Mouse (Mus musculus): ENCODE measurements around the gene Ccl27a. TPM values are rescaled to one million over a fixed set of nuclear protein-coding genes. Genes with fewer than 3 reads are reported as not detected.
A peak's percentile ranks its signal among the peaks of the same experiment; 100 is the strongest.

Ccl27a gene
- polyA plus RNA-seq, 1 experiment, result 28.4 TPM

- Histone ChIP-seq H3K4me1 (ENCODE audit: control insufficient read depth, insufficient read depth, low read length) (no peaks in the 10 kb centered on the region), H3K36me3 (ENCODE audit: control insufficient read depth, insufficient read depth, low read length, poor library complexity, severe bottlenecking) (no peaks in the 10 kb centered on the region), H3K9me3 (replicated peaks; ENCODE audit: control insufficient read depth, insufficient read depth, low read length, poor library complexity, severe bottlenecking) (no peaks in the 10 kb centered on the region), H3K9ac (ENCODE audit: low read depth, poor library complexity, severe bottlenecking) (no peak overlapping the region), H3K27me3 (ENCODE audit: control insufficient read depth, insufficient read depth, low read length, poor library complexity, severe bottlenecking) (peaks cover 4% of the 10 kb centered on the region; the same call in 1 of the 2 replicates), H3K4me3 (ENCODE audit: low read depth, low read length) (no peak overlapping the region), H3K27ac (ENCODE audit: insufficient read depth, low read length) (no peak overlapping the region)
- TF ChIP-seq CTCF (IDR thresholded peaks at IDR 0.05; ENCODE audit: low read depth, low read length), result no peak
- TF ChIP-seq EP300 (IDR thresholded peaks at IDR 0.05; ENCODE audit: insufficient read depth, low read depth, low read length), result no peak
- no peak for TF ChIP-seq POLR2A (IDR thresholded peaks at IDR 0.05; ENCODE audit: insufficient read depth, low read length)
Observed at GRCm38 (mm10) chr4:41726826-41727621, 47.0 kb downstream of the Ccl27a start.

- TF ChIP-seq POLR2A (IDR thresholded peaks at IDR 0.05; ENCODE audit: insufficient read depth, low read length), result peak; percentile 52
- TF ChIP-seq EP300 (IDR thresholded peaks at IDR 0.05; ENCODE audit: insufficient read depth, low read depth, low read length), result no peak
- H3K27me3 ChIP-seq (ENCODE audit: control insufficient read depth, insufficient read depth, low read length, poor library complexity, severe bottlenecking), result no peaks in the 10 kb centered on the region
- peaks cover 10% of the 10 kb centered on the region for H3K36me3 ChIP-seq (ENCODE audit: control insufficient read depth, insufficient read depth, low read length, poor library complexity, severe bottlenecking)
- H3K27ac ChIP-seq (ENCODE audit: insufficient read depth, low read length), result no peak within 1 kb of the TSS
- H3K4me3 ChIP-seq (ENCODE audit: low read depth, low read length), result peak within 1 kb of the TSS; percentile 64
- H3K4me1 ChIP-seq (ENCODE audit: control insufficient read depth, insufficient read depth, low read length), result no peaks in the 10 kb centered on the region
- no peaks in the 10 kb centered on the region for H3K9me3 ChIP-seq (replicated peaks; ENCODE audit: control insufficient read depth, insufficient read depth, low read length, poor library complexity, severe bottlenecking)
- peak within 1 kb of the TSS; percentile 82 for H3K9ac ChIP-seq (ENCODE audit: low read depth, poor library complexity, severe bottlenecking)
Observed at GRCm38 (mm10) chr4:41722918-41723351, 51.1 kb downstream of the Ccl27a start, which contains the start of gene Dctn3. Dctn3 (minus strand) TSS chr4:41723170.

Other genes with a start within 250 kb of the Ccl27a start
- gene Fam219a, start 204.7 kb downstream of the Ccl27a start, polyA plus RNA-seq (2011; ENCODE audit: insufficient read depth, insufficient read length, low read depth, missing spikeins), result 3.8 and 4.3 TPM in 2 replicates
- gene Dnaic1, start 204.5 kb downstream of the Ccl27a start, polyA plus RNA-seq (2011; ENCODE audit: insufficient read depth, insufficient read length, low read depth, missing spikeins), result 4.3 and 7.3 TPM in 2 replicates
- 5.3 and 5.4 TPM in 2 replicates for gene Enho, start 133.9 kb downstream of the Ccl27a start, polyA plus RNA-seq (2011; ENCODE audit: insufficient read depth, insufficient read length, low read depth, missing spikeins)
- 23.9 and 27.1 TPM in 2 replicates for gene Cntfr, start 77.2 kb downstream of the Ccl27a start, polyA plus RNA-seq (2011; ENCODE audit: insufficient read depth, insufficient read length, low read depth, missing spikeins)
- gene Il11ra1, start 74.3 kb downstream of the Ccl27a start, polyA plus RNA-seq (2011; ENCODE audit: insufficient read depth, insufficient read length, low read depth, missing spikeins), result 4.5 and 4.7 TPM in 2 replicates
- gene Rpp25l, start 60.7 kb downstream of the Ccl27a start, polyA plus RNA-seq (2011; ENCODE audit: insufficient read depth, insufficient read length, low read depth, missing spikeins), result 23.5 and 23.8 TPM in 2 replicates
- 65.1 and 67.6 TPM in 2 replicates for gene Dctn3, start 51.1 kb downstream of the Ccl27a start, polyA plus RNA-seq (2011; ENCODE audit: insufficient read depth, insufficient read length, low read depth, missing spikeins)
- 0.64 and 0.69 TPM in 2 replicates for gene Arid3c, start 43.1 kb downstream of the Ccl27a start, polyA plus RNA-seq (2011; ENCODE audit: insufficient read depth, insufficient read length, low read depth, missing spikeins)
- gene Galt, start 19.0 kb downstream of the Ccl27a start, polyA plus RNA-seq (2011; ENCODE audit: insufficient read depth, insufficient read length, low read depth, missing spikeins), result 21.7 and 21.9 TPM in 2 replicates
- 62.6 and 63.1 TPM in 2 replicates for gene Sigmar1, start 18.1 kb downstream of the Ccl27a start, polyA plus RNA-seq (2011; ENCODE audit: insufficient read depth, insufficient read length, low read depth, missing spikeins)
- gene Gm21541, start 129.4 kb upstream of the Ccl27a start, polyA plus RNA-seq (2011; ENCODE audit: insufficient read depth, insufficient read length, low read depth, missing spikeins), result not detected in 2 replicates
- gene Gm20878, start 167.3 kb upstream of the Ccl27a start, polyA plus RNA-seq (2011; ENCODE audit: insufficient read depth, insufficient read length, low read depth, missing spikeins), result 0.94 and 2.3 TPM in 2 replicates
- gene Fam205a4, start 191.8 kb upstream of the Ccl27a start, polyA plus RNA-seq (2011; ENCODE audit: insufficient read depth, insufficient read length, low read depth, missing spikeins), result not detected in 2 replicates